Mouse (Mus musculus): ENCODE measurements around the gene Iqcf5. TPM values are rescaled to one million over a fixed set of nuclear protein-coding genes. Genes with fewer than 3 reads are reported as not detected.
A peak's percentile ranks its signal among the peaks of the same experiment; 100 is the strongest.

Gene Iqcf5
- not detected in 2 replicates for total RNA-seq (2014; rRNA removed)
- not detected in 2 replicates for polyA plus RNA-seq (2012; rRNA removed)

DNA sequence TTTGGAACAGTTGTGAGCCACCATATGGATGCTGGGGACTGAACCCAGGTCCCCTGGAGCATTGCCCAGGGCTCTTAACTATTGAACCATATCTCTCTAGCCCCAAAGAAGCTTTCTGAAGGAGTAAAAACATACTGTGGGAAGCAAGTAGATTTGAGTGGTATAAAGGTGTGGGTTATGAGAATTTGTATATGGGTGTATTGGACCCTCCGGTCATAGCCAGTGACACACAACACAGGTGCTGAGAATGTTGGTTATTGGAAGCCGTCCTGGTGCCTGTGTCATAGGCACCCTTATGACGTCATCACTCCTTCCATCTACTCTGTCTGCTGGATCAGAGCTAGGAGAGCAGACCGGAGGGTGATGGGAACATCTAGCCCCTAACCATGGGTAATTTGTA is at the start of gene Iqcf5:
Gene Iqcf5, plus strand, starts transcription at position 301 of the 400 bp plus-strand sequence.
- Histone ChIP-seq H3K9ac (ENCODE audit: low read depth, low read length) (no peak within 1 kb of the TSS), H3K36me3 (ENCODE audit: control insufficient read depth, insufficient read depth, low read length) (no peaks in the 10 kb centered on the region), H3K27ac (replicated peaks; ENCODE audit: insufficient read depth, low read depth, low read length) (no peak within 1 kb of the TSS), H3K79me2 (ENCODE audit: control insufficient read depth, insufficient read depth, low read length) (no peaks in the 10 kb centered on the region), H3K4me3 (ENCODE audit: insufficient read depth, low read depth, low read length) (no peak within 1 kb of the TSS), H3K27me3 (ENCODE audit: control insufficient read depth, insufficient read depth, low read length) (no peaks in the 10 kb centered on the region), H3K4me1 (ENCODE audit: control insufficient read depth, insufficient read depth, low read length) (no peaks in the 10 kb centered on the region)
- no peak for DNase-seq (ENCODE audit: extremely low read depth, low read depth, low spot score)
- TF ChIP-seq CTCF (IDR thresholded peaks at IDR 0.05; ENCODE audit: low read depth, low read length) = no peak
- TF ChIP-seq POLR2A (IDR thresholded peaks at IDR 0.05; ENCODE audit: extremely low read depth, insufficient read depth, low read length) = no peak
- 84% methylated on average over 4 of the region's 4 CpGs for WGBS

DNA sequence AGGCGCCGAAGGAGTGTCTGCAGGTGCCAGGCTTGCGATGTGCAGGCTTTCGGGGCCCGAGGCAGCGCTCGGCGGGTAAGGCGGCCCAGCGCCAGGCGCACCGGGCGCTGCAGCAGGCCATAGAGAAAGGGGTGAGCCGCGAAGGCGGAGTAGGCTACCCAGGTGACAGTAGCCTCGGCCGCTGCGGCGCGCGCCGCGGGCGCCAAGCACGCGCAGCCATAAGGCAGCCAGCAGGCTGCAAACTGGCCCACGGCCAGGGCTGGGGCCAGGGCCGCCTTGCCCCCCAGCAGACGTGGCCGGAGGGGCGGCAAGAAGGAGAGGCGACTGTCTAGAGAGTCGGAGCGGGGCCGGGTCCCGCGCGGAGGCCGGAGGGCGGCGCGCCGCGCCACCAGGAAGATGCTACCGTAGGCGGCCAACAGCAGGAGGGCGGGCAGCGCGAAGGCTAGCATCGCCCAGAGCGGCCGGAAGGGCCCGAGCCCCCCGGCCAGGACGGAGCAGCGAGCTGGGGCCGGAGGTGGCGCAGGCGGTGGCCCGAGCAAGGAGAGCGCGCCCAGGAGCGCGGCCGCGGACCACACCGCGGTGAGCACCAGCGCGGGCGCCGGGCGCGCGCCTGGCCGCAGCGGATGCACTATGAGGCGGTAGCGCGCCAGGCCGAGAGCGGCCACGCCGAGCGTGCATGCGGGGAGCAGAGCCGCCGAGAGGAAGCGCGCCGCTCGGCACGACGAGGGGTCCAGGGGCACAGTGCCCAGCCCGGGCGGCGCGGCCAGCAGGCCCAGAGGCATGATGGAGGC is 49.4 kb upstream of the Iqcf5 start:
- 5% methylated on average over 97 of the region's 99 CpGs for WGBS
- H3K4me1 ChIP-seq (ENCODE audit: control insufficient read depth, insufficient read depth, low read length) = peaks cover 2% of the 10 kb centered on the region; the same call in 1 of the 2 replicates
- DNase-seq (ENCODE audit: extremely low read depth, low read depth, low spot score) = no peak
- peak overlapping the region; percentile 42; the same call in 1 of the 2 replicates for H3K4me3 ChIP-seq (ENCODE audit: insufficient read depth, low read depth, low read length)
- H3K36me3 ChIP-seq (ENCODE audit: control insufficient read depth, insufficient read depth, low read length) = no peaks in the 10 kb centered on the region; the same call in 1 of the 2 replicates
- H3K9ac ChIP-seq (ENCODE audit: low read depth, low read length) = peak overlapping the region; percentile 37; the same call in 1 of the 2 replicates
- H3K27me3 ChIP-seq (ENCODE audit: control insufficient read depth, insufficient read depth, low read length) = no peaks in the 10 kb centered on the region
- no peak overlapping the region for H3K27ac ChIP-seq (replicated peaks; ENCODE audit: insufficient read depth, low read depth, low read length)
- no peak for TF ChIP-seq POLR2A (IDR thresholded peaks at IDR 0.05; ENCODE audit: extremely low read depth, insufficient read depth, low read length)
- no peak for TF ChIP-seq CTCF (IDR thresholded peaks at IDR 0.05; ENCODE audit: low read depth, low read length)
- H3K79me2 ChIP-seq (ENCODE audit: control insufficient read depth, insufficient read depth, low read length) = no peaks in the 10 kb centered on the region

DNA sequence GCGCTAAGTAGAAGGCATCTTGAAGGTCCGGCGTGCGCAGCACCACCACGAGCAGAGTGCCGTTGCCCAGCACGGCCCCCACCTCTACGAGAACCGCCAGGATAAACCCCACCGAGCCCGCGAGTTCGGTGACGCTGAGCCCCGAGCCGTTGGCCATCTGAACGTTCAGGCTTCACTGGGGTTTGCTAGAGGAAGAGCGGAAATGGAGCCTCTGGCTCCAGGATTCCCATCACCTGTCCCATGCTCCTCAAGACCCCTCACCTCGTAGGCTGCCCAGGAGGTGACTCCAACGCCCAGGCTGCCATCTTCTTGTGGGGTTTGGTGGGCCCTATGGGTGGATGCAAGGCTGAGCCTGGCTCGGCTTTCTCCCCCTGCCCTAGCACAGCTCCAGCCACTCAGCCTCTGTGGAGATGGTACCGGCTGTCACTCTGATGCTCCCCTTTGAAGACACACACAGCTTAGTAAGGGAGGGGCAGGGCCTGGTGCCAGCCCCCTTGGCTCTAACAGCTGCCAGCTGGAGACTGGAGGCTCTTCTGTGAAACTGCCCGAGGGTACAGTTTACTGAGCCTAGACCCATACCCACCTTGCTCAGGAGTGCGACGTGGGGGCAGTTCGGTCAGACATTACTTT is 48.7 kb upstream of the Iqcf5 start, which contains the start of gene Gpr62:
Gene Gpr62, minus strand, starts transcription at position 368 of the 630 bp plus-strand sequence.
- Histone ChIP-seq H3K27ac (replicated peaks; ENCODE audit: insufficient read depth, low read depth, low read length) (no peak within 1 kb of the TSS), H3K36me3 (ENCODE audit: control insufficient read depth, insufficient read depth, low read length) (no peaks in the 10 kb centered on the region; the same call in 1 of the 2 replicates), H3K79me2 (ENCODE audit: control insufficient read depth, insufficient read depth, low read length) (no peaks in the 10 kb centered on the region), H3K27me3 (ENCODE audit: control insufficient read depth, insufficient read depth, low read length) (no peaks in the 10 kb centered on the region), H3K4me1 (ENCODE audit: control insufficient read depth, insufficient read depth, low read length) (peaks cover 2% of the 10 kb centered on the region; the same call in 1 of the 2 replicates), H3K4me3 (ENCODE audit: insufficient read depth, low read depth, low read length) (peak within 1 kb of the TSS; percentile 42; the same call in 1 of the 2 replicates), H3K9ac (ENCODE audit: low read depth, low read length) (peak within 1 kb of the TSS; percentile 37; the same call in 1 of the 2 replicates)
- WGBS = 48% methylated on average over 26 of the region's 26 CpGs
- no peak for TF ChIP-seq CTCF (IDR thresholded peaks at IDR 0.05; ENCODE audit: low read depth, low read length)
- no peak for TF ChIP-seq POLR2A (IDR thresholded peaks at IDR 0.05; ENCODE audit: extremely low read depth, insufficient read depth, low read length)
- no peak for DNase-seq (ENCODE audit: extremely low read depth, low read depth, low spot score)

DNA sequence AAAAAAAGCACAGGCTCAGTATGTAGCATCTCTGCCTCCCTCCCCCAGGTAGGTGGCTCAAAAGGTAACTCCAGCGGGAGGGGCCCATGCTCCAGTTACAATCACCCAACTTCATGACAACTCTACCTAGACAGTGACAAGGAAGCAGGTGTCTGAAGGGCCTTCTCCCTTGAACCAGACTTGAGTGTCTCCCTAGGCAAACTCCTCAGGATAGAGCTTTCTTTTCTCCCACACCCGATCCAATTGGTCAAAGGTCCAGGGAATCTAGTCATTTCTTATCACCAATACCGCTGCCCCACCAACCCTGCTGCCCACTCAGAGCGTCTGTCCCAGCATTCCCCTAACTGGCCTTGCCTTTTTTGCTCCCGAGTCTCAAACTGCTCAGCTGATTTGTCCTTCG is 47.7 kb upstream of the Iqcf5 start:
- no peak for DNase-seq (ENCODE audit: extremely low read depth, low read depth, low spot score)
- 79% methylated on average over 6 of the region's 6 CpGs for WGBS
- no peaks in the 10 kb centered on the region for H3K27me3 ChIP-seq (ENCODE audit: control insufficient read depth, insufficient read depth, low read length)

DNA sequence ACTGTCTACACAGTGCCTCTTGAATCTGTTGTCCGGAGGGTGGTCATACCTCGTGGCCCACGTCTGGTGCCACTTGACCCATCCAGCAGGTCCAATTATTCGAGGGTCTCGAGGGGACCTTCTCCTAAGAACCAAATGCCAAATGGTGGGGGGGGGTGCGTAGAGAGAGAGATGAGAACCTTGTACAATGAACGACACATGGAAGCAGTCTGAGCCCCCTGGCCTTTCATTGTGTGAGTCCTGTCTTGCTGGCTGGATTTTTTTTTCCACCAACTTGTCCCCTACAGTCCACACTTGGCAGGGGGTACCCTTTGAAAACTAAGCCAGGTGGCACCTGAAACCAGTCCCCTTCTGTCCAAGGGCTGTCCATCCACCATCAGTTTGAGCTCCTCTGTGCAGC is 46.6 kb upstream of the Iqcf5 start:
- H3K9ac ChIP-seq (ENCODE audit: low read depth, low read length) = no peak overlapping the region
- H3K4me1 ChIP-seq (ENCODE audit: control insufficient read depth, insufficient read depth, low read length) = peaks cover 2% of the 10 kb centered on the region; the same call in 1 of the 2 replicates
- TF ChIP-seq CTCF (IDR thresholded peaks at IDR 0.05; ENCODE audit: low read depth, low read length) (no peak), POLR2A (IDR thresholded peaks at IDR 0.05; ENCODE audit: extremely low read depth, insufficient read depth, low read length) (no peak)
- H3K79me2 ChIP-seq (ENCODE audit: control insufficient read depth, insufficient read depth, low read length) = no peaks in the 10 kb centered on the region
- no peaks in the 10 kb centered on the region for H3K27me3 ChIP-seq (ENCODE audit: control insufficient read depth, insufficient read depth, low read length)
- no peak overlapping the region for H3K27ac ChIP-seq (replicated peaks; ENCODE audit: insufficient read depth, low read depth, low read length)
- no peak for DNase-seq (ENCODE audit: extremely low read depth, low read depth, low spot score)
- WGBS = 89% methylated on average over 7 of the region's 7 CpGs
- H3K4me3 ChIP-seq (ENCODE audit: insufficient read depth, low read depth, low read length) = no peak overlapping the region
- H3K36me3 ChIP-seq (ENCODE audit: control insufficient read depth, insufficient read depth, low read length) = no peaks in the 10 kb centered on the region

More for the DNA sequence above, 47.7 kb upstream of the Iqcf5 start:
- no peak for TF ChIP-seq CTCF (IDR thresholded peaks at IDR 0.05; ENCODE audit: low read depth, low read length)
- TF ChIP-seq POLR2A (IDR thresholded peaks at IDR 0.05; ENCODE audit: extremely low read depth, insufficient read depth, low read length) = no peak
- Histone ChIP-seq H3K27ac (replicated peaks; ENCODE audit: insufficient read depth, low read depth, low read length) (no peak overlapping the region), H3K4me1 (ENCODE audit: control insufficient read depth, insufficient read depth, low read length) (peaks cover 2% of the 10 kb centered on the region; the same call in 1 of the 2 replicates), H3K36me3 (ENCODE audit: control insufficient read depth, insufficient read depth, low read length) (no peaks in the 10 kb centered on the region; the same call in 1 of the 2 replicates), H3K9ac (ENCODE audit: low read depth, low read length) (no peak overlapping the region), H3K4me3 (ENCODE audit: insufficient read depth, low read depth, low read length) (no peak overlapping the region), H3K79me2 (ENCODE audit: control insufficient read depth, insufficient read depth, low read length) (no peaks in the 10 kb centered on the region)
